Mouse (Mus musculus) liver (tissue): Measurements from ENCODE around the gene Polr2h.
A peak's percentile ranks its signal among the peaks of the same experiment; 100 is the strongest.

ENCODE experiments used
- DNase-seq: peaks from one replicate; pipeline ENCODE4 v3.0.0-alpha.2; 2020; ENCODE audit warnings: mixed read lengths

The Polr2h gene

GRCm38 (mm10) chr16:20723247-20723646, 5.8 kb downstream of the Polr2h start:
- DNase-seq, result no peak

GRCm38 (mm10) chr16:20724338-20724748, 6.9 kb downstream of the Polr2h start:
- DNase-seq, result peak; percentile 68

- DNase-seq, result no peak
Observed at GRCm38 (mm10) chr16:20725321-20725720, 7.9 kb downstream of the Polr2h start.

GRCm38 (mm10) chr16:20725750-20726149, 8.3 kb downstream of the Polr2h start:
- no peak for DNase-seq

GRCm38 (mm10) chr16:20726384-20726783, 8.9 kb downstream of the Polr2h start:
- DNase-seq, result no peak

- peak; percentile 44 for DNase-seq
Observed at GRCm38 (mm10) chr16:20730293-20730711, 12.8 kb downstream of the Polr2h start.

GRCm38 (mm10) chr16:20731688-20732087, 14.2 kb downstream of the Polr2h start:
- DNase-seq, result no peak

GRCm38 (mm10) chr16:20732251-20732924, 14.9 kb downstream of the Polr2h start:
- no peak for DNase-seq

GRCm38 (mm10) chr16:20732925-20733730, 15.7 kb downstream of the Polr2h start, which contains the start of gene Chrd:
Chrd (plus strand) TSS chr16:20733127.
- DNase-seq, result peak; percentile 61

- DNase-seq, result no peak
Observed at GRCm38 (mm10) chr16:20733731-20734730, 16.6 kb downstream of the Polr2h start, which contains the start of gene Thpo. Thpo (minus strand) TSS chr16:20734511.

GRCm38 (mm10) chr16:20735651-20736050, 18.2 kb downstream of the Polr2h start:
- no peak for DNase-seq

- no peak for DNase-seq
Observed at GRCm38 (mm10) chr16:20736168-20736567, 18.7 kb downstream of the Polr2h start.

- DNase-seq, result no peak
Observed at GRCm38 (mm10) chr16:20736823-20737222, 19.4 kb downstream of the Polr2h start.

- no peak for DNase-seq
Observed at GRCm38 (mm10) chr16:20739845-20740244, 22.4 kb downstream of the Polr2h start.

GRCm38 (mm10) chr16:20746641-20747040, 29.2 kb downstream of the Polr2h start:
- no peak for DNase-seq

- DNase-seq, result no peak
Observed at GRCm38 (mm10) chr16:20750518-20750917, 33.1 kb downstream of the Polr2h start.

- DNase-seq, result no peak
Observed at GRCm38 (mm10) chr16:20756052-20756451, 38.6 kb downstream of the Polr2h start.

GRCm38 (mm10) chr16:20757385-20757784, 39.9 kb downstream of the Polr2h start:
- no peak for DNase-seq

GRCm38 (mm10) chr16:20761681-20762080, 44.2 kb downstream of the Polr2h start:
- DNase-seq, result peak; percentile 35

- peak; percentile 70 for DNase-seq
Observed at GRCm38 (mm10) chr16:20765244-20765643, 47.8 kb downstream of the Polr2h start.
